Mouse (Mus musculus) forebrain, postnatal 0 days (tissue): ENCODE results near the gene Pkp1. TPM values are rescaled to one million over a fixed set of nuclear protein-coding genes. Genes with fewer than 3 reads are reported as not detected.

Experiments used
- ATAC-seq: fragments of 200-750 bp; cut with Nextera tagmentation; 2 replicates; pipeline ENCODE4 v1.8.0; 2017; ENCODE audit warnings: mild to moderate bottlenecking, moderate library complexity
- DNase-seq: peaks from one replicate; pipeline ENCODE4 v3.0.0-alpha.2; 2015
- H3K27ac ChIP-seq: fragments of 300-500 bp; sonication (generic); 2 replicates; pipeline ENCODE4 v1.5.1; 2014; ENCODE audit warnings: low read depth, mild to moderate bottlenecking, antibody characterized with exemption, low read length, moderate library complexity, mixed read lengths
- H3K27me3 ChIP-seq: fragments of 300-500 bp; sonication (generic); 2 replicates; pipeline ENCODE4 v1.6.1; 2014; ENCODE audit warnings: mild to moderate bottlenecking, low read length, mixed read lengths; ENCODE audit not compliant: insufficient read depth
- H3K36me3 ChIP-seq: fragments of 300-500 bp; sonication (generic); 2 replicates; pipeline ENCODE4 v1.6.1; 2014; ENCODE audit warnings: mild to moderate bottlenecking, moderate library complexity; ENCODE audit not compliant: insufficient read depth
- H3K4me1 ChIP-seq: fragments of 300-500 bp; sonication (generic); 2 replicates; pipeline ENCODE4 v1.6.1; 2014; ENCODE audit warnings: antibody characterized with exemption; ENCODE audit not compliant: insufficient read depth
- H3K4me2 ChIP-seq: fragments of 300-500 bp; sonication (generic); 2 replicates; pipeline ENCODE4 v1.6.1; 2014; ENCODE audit warnings: low read depth, mild to moderate bottlenecking, moderate library complexity
- H3K4me3 ChIP-seq: fragments of 300-500 bp; sonication (generic); 2 replicates; pipeline ENCODE4 v1.5.1; 2014; ENCODE audit warnings: low read depth, low read length, mixed read lengths
- H3K9ac ChIP-seq: fragments of 300-500 bp; sonication (generic); 2 replicates; pipeline ENCODE4 v1.6.1; 2014; ENCODE audit warnings: mild to moderate bottlenecking
- H3K9me3 ChIP-seq: fragments of 300-500 bp; sonication (generic); 2 replicates; pipeline ENCODE4 v1.6.1; 2016; ENCODE audit warnings: low read length
- CTCF ChIP-seq: sonication (generic); IDR thresholded peaks from 2 replicates; pipeline ENCODE4 v1.5.1; 2016; ENCODE audit warnings: antibody characterized with exemption, control low read depth, low read depth
- WGBS: fragments of 180-500 bp; shearing (Covaris S2); extraction: QIAGEN DNeasy Blood & Tissue Kit; methylation state at CpG from one replicate; pipeline ENCODE4 v1.1.7; 2014; 5-methylcytosine and 5-hydroxymethylcytosine counted together
- polyA plus RNA-seq: library from polyadenylated mRNA; unstranded; fragments of >200 nt; fragmentation: Nextera tagmentation; extraction: Ambion mirVana; gene quantifications from 2 replicates; pipeline ENCODE4 v1.2.1, GENCODE M21; 2015
- total RNA-seq: library from RNA; depleted of rRNA; stranded (reverse); fragments of >200 nt; gene quantifications from 2 replicates; pipeline ENCODE4 v1.2.3, GENCODE M21; 2014

Pkp1 gene
- total and polyA plus RNA-seq, 2 experiments from 2014 or later = 0.06 to 0.10 TPM

DNA sequence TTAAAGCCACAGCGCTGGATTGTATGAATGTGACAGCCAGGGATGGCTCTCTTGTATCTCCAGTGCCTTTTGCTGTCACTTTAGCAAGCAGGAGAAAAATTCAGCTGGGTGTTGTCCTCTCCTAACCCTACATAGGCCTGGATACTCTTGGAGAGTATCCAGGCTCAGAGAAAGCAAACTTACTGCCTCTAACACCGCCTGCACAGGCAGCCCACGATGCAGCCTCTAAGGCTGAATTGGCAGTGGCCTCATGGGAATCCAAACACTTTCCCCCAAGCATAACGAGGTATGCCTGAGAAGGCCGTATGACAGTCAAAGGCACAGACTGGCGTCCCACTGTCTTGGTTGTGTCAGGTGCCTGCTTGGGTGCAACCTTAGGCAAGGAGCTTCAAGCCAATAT is 26.8 kb downstream of the Pkp1 start:
- H3K4me1 ChIP-seq = no peaks in the 10 kb centered on the region
- no peaks in the 10 kb centered on the region for H3K36me3 ChIP-seq
- WGBS = 59% methylated on average over 6 of the region's 6 CpGs
- no peak overlapping the region for H3K9ac ChIP-seq
- H3K9me3 ChIP-seq = no peaks in the 10 kb centered on the region
- TF ChIP-seq CTCF = no peak
- no peaks in the 10 kb centered on the region for H3K27me3 ChIP-seq
- ATAC-seq (no peak), DNase-seq (no peak)
- H3K4me2 ChIP-seq = no peak overlapping the region
- H3K27ac ChIP-seq = no peak overlapping the region
- H3K4me3 ChIP-seq = no peak overlapping the region

DNA sequence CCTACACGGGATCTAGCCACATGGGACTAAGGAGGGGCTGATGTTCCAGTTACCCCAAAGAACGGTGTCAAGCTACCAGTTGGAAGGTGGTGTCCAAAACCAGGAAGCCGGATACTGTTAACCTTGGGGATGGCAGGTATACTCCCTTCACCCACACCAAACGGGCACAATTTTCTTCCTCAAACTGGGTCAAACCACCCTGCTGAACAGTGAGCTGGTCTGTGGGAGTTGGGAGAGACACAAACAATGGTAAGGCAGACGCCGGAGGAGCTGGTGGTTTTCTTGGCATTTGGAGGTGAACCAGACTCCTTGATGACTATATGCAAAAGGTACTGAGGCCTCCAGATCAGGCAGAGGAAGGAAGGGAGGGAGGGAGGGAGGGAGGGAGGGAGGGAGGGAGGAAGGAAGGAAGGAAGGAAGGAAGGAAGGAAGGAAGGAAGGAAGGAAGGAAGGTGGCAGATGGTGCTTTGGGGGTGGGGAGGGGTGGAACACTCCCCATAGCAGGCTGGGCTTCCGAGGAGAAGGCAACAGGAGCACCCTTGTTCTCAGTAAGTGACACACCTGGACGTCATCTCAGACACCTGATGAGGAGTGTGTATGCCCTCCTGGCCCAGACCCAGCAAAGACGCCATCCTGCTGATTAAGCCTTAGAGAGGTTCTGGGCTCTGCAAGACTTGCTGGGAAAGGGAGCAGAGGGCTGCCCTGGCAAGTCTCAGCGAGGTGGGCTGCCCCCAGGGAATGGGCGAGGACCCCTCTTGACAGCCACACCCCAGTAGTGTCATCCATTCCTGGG is 27.4 kb downstream of the Pkp1 start:
- DNase-seq (no peak), ATAC-seq (no peak)
- H3K4me2 ChIP-seq = no peak overlapping the region
- no peaks in the 10 kb centered on the region for H3K4me1 ChIP-seq
- no peaks in the 10 kb centered on the region for H3K27me3 ChIP-seq
- WGBS = 79% methylated on average over 11 of the region's 11 CpGs
- TF ChIP-seq CTCF = no peak
- no peaks in the 10 kb centered on the region for H3K36me3 ChIP-seq
- no peak overlapping the region for H3K27ac ChIP-seq
- H3K9me3 ChIP-seq = no peaks in the 10 kb centered on the region
- H3K9ac ChIP-seq = no peak overlapping the region
- no peak overlapping the region for H3K4me3 ChIP-seq

DNA sequence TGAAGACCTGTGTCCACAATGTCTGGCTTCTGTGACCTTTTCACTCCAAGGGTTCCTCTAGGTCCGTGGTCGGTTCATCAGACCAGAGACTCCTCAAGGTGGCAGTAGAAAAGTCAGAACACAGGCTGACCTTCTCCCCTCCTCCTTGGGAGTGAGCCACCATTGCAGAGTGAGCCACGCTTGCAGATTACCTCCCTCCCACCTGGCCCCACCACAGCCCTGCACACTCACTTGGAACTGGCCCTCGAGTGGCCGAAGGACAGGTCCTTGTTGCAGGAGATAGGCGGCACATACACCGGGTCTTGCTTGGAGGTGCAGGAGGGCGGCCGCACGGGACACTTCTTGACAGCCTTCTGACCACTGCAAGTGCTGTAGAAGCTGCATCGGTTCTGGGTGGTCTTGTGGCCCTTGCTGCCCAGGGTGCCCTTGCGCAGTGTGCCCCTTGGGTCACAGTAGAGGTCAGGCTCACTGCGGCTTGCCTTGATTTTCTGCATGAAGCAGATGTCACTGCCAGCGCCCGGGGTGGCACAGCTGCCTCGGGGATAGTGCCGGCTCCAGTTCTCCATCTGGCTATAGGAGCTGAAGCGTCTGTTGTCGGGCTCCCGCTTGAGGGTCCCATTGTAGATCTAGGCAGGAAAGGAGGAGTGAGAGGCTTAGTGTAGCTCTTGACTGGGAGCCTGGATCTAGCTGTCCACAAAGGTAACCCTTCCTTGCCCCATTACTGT is 29.4 kb downstream of the Pkp1 start:
- no peaks in the 10 kb centered on the region for H3K27me3 ChIP-seq
- DNase-seq (no peak), ATAC-seq (no peak)
- H3K27ac ChIP-seq = no peak overlapping the region
- H3K9me3 ChIP-seq = no peaks in the 10 kb centered on the region
- no peak overlapping the region for H3K4me3 ChIP-seq
- 78% methylated on average over 20 of the region's 20 CpGs for WGBS
- no peaks in the 10 kb centered on the region for H3K36me3 ChIP-seq
- no peaks in the 10 kb centered on the region for H3K4me1 ChIP-seq
- no peak overlapping the region for H3K9ac ChIP-seq
- H3K4me2 ChIP-seq = no peak overlapping the region
- TF ChIP-seq CTCF = no peak

DNA sequence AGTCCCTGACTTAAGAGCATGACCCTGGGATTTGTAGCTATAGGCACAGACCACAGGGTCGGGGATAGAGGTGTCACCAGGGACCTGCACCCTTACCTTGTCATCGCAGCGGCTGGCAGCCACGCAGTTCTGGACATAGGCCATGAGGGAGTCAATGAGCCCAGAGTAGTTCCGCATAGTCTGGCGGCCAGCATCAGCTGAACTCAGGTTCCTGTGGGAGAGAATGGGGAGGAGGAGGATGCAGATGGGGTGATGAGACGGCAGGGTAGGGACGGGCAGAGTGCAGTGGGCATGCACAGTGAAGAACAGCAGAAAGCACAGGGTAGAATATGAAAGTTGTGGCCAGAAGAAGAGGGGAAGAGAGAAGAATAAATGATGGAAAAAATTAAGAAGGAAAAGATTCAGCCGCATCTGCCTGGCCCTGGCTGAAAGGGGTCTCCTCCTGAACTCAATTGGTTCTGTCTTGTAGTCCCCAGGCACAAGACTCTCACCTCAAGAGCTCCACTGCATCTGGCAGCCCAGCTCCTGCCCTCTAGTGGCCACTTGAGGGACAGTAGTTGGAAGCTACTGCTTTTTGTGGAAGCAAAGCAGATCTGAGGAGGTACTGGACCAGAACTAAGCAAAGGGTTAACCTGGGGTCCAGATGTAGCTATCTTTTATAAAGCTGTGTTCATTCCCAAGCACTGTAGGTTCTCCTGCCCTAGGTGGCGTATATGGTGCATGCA is 36.5 kb downstream of the Pkp1 start:
- H3K4me2 ChIP-seq = no peak overlapping the region
- H3K4me3 ChIP-seq = no peak overlapping the region
- no peak overlapping the region for H3K27ac ChIP-seq
- no peaks in the 10 kb centered on the region for H3K9me3 ChIP-seq
- 75% methylated on average over 10 of the region's 10 CpGs for WGBS
- no peak for ATAC-seq
- peak; percentile 80 for TF ChIP-seq CTCF
- H3K9ac ChIP-seq = no peak overlapping the region
- peak; percentile 53 for DNase-seq
- H3K36me3 ChIP-seq = no peaks in the 10 kb centered on the region
- no peaks in the 10 kb centered on the region for H3K4me1 ChIP-seq
- no peaks in the 10 kb centered on the region for H3K27me3 ChIP-seq

DNA sequence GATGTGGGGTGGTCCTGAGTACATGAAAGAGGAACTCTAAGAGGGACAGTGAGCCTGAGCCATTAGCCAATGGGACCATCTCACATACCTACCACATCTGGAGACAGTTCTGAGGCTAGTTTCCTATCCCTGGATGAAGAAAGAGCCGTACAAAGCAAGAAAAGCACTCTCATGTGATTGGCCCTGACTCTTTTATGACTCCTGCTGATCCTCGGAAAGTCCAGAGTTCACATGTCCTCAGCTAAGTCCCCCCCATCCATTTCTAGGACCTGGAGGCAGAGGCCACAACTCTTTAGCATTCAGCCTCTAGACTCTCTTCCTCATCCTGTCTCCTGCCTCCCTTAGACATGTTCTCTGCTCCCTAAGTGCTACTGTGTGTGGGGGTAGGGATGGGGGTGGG is 41.8 kb downstream of the Pkp1 start:
- Histone ChIP-seq H3K9ac (no peak overlapping the region), H3K9me3 (no peaks in the 10 kb centered on the region), H3K36me3 (no peaks in the 10 kb centered on the region), H3K4me1 (no peaks in the 10 kb centered on the region), H3K4me3 (no peak overlapping the region), H3K4me2 (no peak overlapping the region), H3K27me3 (no peaks in the 10 kb centered on the region), H3K27ac (no peak overlapping the region)
- WGBS = 75% methylated on average over 2 of the region's 2 CpGs
- no peak for DNase-seq
- ATAC-seq = no peak
- no peak for TF ChIP-seq CTCF

DNA sequence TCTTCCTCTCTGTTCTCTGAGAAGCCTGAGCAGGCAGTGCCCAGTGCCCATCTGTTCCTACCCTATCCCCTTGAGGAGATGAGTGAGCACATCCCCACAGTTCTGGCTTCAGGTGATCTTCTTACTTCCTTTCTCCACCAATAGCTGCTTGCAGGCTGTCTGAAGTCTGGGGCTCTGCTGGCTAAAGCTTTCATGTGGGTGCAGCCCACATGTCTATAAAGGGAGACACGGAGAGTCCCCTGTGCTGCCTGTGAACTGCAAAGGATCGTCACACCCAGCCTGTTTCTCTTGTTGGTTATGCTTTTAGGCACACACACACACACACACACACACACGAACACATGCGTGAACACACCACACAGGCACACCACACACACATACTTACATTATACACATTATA is 46.0 kb downstream of the Pkp1 start:
- H3K4me3 ChIP-seq = no peak overlapping the region
- H3K27ac ChIP-seq = no peak overlapping the region
- no peaks in the 10 kb centered on the region for H3K27me3 ChIP-seq
- DNase-seq (no peak), ATAC-seq (no peak)
- H3K4me1 ChIP-seq = no peaks in the 10 kb centered on the region
- H3K9ac ChIP-seq = no peak overlapping the region
- 86% methylated on average over 4 of the region's 4 CpGs for WGBS
- no peak for TF ChIP-seq CTCF
- no peaks in the 10 kb centered on the region for H3K36me3 ChIP-seq
- no peak overlapping the region for H3K4me2 ChIP-seq
- no peaks in the 10 kb centered on the region for H3K9me3 ChIP-seq

DNA sequence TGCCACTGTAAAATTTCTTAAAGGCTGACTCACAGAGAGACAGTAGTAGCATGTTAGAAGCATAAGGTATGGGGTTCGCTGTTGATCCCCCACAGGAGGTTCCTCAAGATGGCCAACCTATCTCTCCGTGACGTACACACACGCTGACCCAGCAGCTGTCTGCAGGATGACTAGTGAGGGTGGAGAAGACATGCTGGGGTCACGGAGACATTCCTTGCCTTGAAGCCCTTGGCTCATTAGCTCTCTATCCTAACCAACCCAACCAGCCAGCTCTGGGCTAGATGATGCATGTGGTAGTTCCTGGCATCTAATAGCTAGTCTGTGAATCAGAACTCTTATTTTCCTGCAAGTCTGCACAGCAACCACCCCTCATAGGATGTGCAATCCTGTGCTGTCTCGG is 50.4 kb downstream of the Pkp1 start:
- Histone ChIP-seq H3K9me3 (no peaks in the 10 kb centered on the region), H3K4me1 (no peaks in the 10 kb centered on the region), H3K9ac (no peak overlapping the region), H3K27ac (no peak overlapping the region), H3K4me2 (no peak overlapping the region), H3K36me3 (no peaks in the 10 kb centered on the region), H3K27me3 (no peaks in the 10 kb centered on the region), H3K4me3 (no peak overlapping the region)
- WGBS = 94% methylated on average over 6 of the region's 6 CpGs
- no peak for ATAC-seq
- DNase-seq = no peak
- TF ChIP-seq CTCF = no peak
